Mouse (Mus musculus) liver, embryonic 12.5 days (tissue): ENCODE measurements around the gene Nckap5. TPM values are rescaled to one million over a fixed set of nuclear protein-coding genes. Genes with fewer than 3 reads are reported as not detected.

ENCODE experiments used
- ATAC-seq: fragments of 200-750 bp; cut with Nextera tagmentation; 2 replicates; pipeline ENCODE4 v1.8.0; 2017; ENCODE audit warnings: moderate number of reproducible peaks, mild to moderate bottlenecking, moderate library complexity
- H3K27ac ChIP-seq: fragments of 300-500 bp; sonication (generic); 2 replicates; pipeline ENCODE4 v1.5.1; 2016; ENCODE audit warnings: mild to moderate bottlenecking
- H3K27me3 ChIP-seq: fragments of 300-500 bp; sonication (generic); replicated peaks from 2 replicates; pipeline ENCODE4 v1.6.1; 2016; ENCODE audit warnings: mild to moderate bottlenecking, moderate library complexity
- H3K36me3 ChIP-seq: fragments of 300-500 bp; sonication (generic); 2 replicates; pipeline ENCODE4 v1.6.1; 2016; ENCODE audit warnings: mild to moderate bottlenecking, moderate library complexity
- H3K4me1 ChIP-seq: fragments of 300-500 bp; sonication (generic); 2 replicates; pipeline ENCODE4 v1.6.1; 2016
- H3K4me2 ChIP-seq: fragments of 300-500 bp; sonication (generic); 2 replicates; pipeline ENCODE4 v1.6.1; 2016; ENCODE audit warnings: mild to moderate bottlenecking, moderate library complexity
- H3K4me3 ChIP-seq: fragments of 300-500 bp; sonication (generic); 2 replicates; pipeline ENCODE4 v1.5.1; 2016; ENCODE audit warnings: mild to moderate bottlenecking, moderate library complexity
- H3K9ac ChIP-seq: fragments of 300-500 bp; sonication (generic); 2 replicates; pipeline ENCODE4 v1.6.1; 2016; ENCODE audit warnings: mild to moderate bottlenecking, moderate library complexity
- H3K9me3 ChIP-seq: fragments of 300-500 bp; sonication (generic); replicated peaks from 2 replicates; pipeline ENCODE4 v1.6.1; 2016; ENCODE audit warnings: mild to moderate bottlenecking, moderate library complexity
- WGBS: fragments of 180-500 bp; shearing (Covaris S2); methylation state at CpG from one replicate; pipeline ENCODE4 v1.1.7; 2016; ENCODE audit not compliant: insufficient replicate concordance; 5-methylcytosine and 5-hydroxymethylcytosine counted together
- polyA plus RNA-seq: library from polyadenylated mRNA; unstranded; fragments of >200 nt; fragmentation: Nextera tagmentation; extraction: Ambion mirVana; gene quantifications from 2 replicates; pipeline ENCODE4 v1.2.1, GENCODE M21; 2016

Nckap5 gene
- polyA plus RNA-seq, 1 experiment from 2014 or later, result 0.45 TPM

- Histone ChIP-seq H3K27me3 (no peaks in the 10 kb centered on the region), H3K9ac (no peak overlapping the region), H3K4me3 (no peak overlapping the region), H3K9me3 (no peaks in the 10 kb centered on the region), H3K36me3 (no peaks in the 10 kb centered on the region), H3K4me1 (no peaks in the 10 kb centered on the region), H3K4me2 (no peak overlapping the region), H3K27ac (no peak overlapping the region)
- no peak for ATAC-seq
- whole genome bisulfite sequencing, result 66% methylated on average over 7 of the region's 7 CpGs
Observed at GRCm38 (mm10) chr1:126603771-126604515, 226.7 kb downstream of the Nckap5 start.

GRCm38 (mm10) chr1:126600596-126600995 lies 230.0 kb downstream of the Nckap5 start:
- ATAC-seq, result no peak
- Histone ChIP-seq H3K27ac (no peak overlapping the region), H3K27me3 (no peaks in the 10 kb centered on the region), H3K36me3 (no peaks in the 10 kb centered on the region), H3K4me3 (no peak overlapping the region), H3K4me2 (no peak overlapping the region), H3K9ac (no peak overlapping the region), H3K4me1 (no peaks in the 10 kb centered on the region), H3K9me3 (no peaks in the 10 kb centered on the region)
- WGBS, result 59% methylated on average over 4 of the region's 4 CpGs

- H3K9me3 ChIP-seq, result no peaks in the 10 kb centered on the region
- H3K4me1 ChIP-seq, result 0 out of 2 replicates have a peak, but pooled peaks cover 6% of the 10 kb centered on the region
- H3K9ac ChIP-seq, result no peak overlapping the region
- no peak overlapping the region for H3K4me3 ChIP-seq
- no peak for ATAC-seq
- H3K27ac ChIP-seq, result no peak overlapping the region
- 23% methylated on average over 3 of the region's 3 CpGs for WGBS
- no peaks in the 10 kb centered on the region for H3K27me3 ChIP-seq
- no peaks in the 10 kb centered on the region for H3K36me3 ChIP-seq
- no peak overlapping the region for H3K4me2 ChIP-seq
Observed at GRCm38 (mm10) chr1:126597376-126597775, 233.2 kb downstream of the Nckap5 start.

- 52% methylated on average over 3 of the region's 3 CpGs for WGBS
- Histone ChIP-seq H3K4me1 (0 out of 2 replicates have a peak, but pooled peaks cover 6% of the 10 kb centered on the region), H3K27me3 (no peaks in the 10 kb centered on the region), H3K4me2 (no peak overlapping the region), H3K9me3 (no peaks in the 10 kb centered on the region), H3K4me3 (no peak overlapping the region), H3K27ac (no peak overlapping the region), H3K9ac (no peak overlapping the region), H3K36me3 (no peaks in the 10 kb centered on the region)
- ATAC-seq, result no peak
Observed at GRCm38 (mm10) chr1:126594796-126595195, 235.8 kb downstream of the Nckap5 start.

GRCm38 (mm10) chr1:126593044-126593805 lies 237.4 kb downstream of the Nckap5 start:
- 0 out of 2 replicates have a peak, but pooled peaks cover 6% of the 10 kb centered on the region for H3K4me1 ChIP-seq
- H3K9ac ChIP-seq, result no peak overlapping the region
- H3K27ac ChIP-seq, result no peak overlapping the region
- no peaks in the 10 kb centered on the region for H3K9me3 ChIP-seq
- H3K4me2 ChIP-seq, result no peak overlapping the region
- H3K36me3 ChIP-seq, result no peaks in the 10 kb centered on the region
- ATAC-seq, result no peak; the same call in 1 of the 2 replicates
- WGBS, result 55% methylated on average over 7 of the region's 7 CpGs
- no peaks in the 10 kb centered on the region for H3K27me3 ChIP-seq
- no peak overlapping the region for H3K4me3 ChIP-seq

GRCm38 (mm10) chr1:126590911-126591310 lies 239.7 kb downstream of the Nckap5 start:
- H3K4me1 ChIP-seq, result 0 out of 2 replicates have a peak, but pooled peaks cover 6% of the 10 kb centered on the region
- H3K27ac ChIP-seq, result no peak overlapping the region

GRCm38 (mm10) chr1:126578163-126578562 lies 252.4 kb downstream of the Nckap5 start:
- Histone ChIP-seq H3K27ac (no peak overlapping the region), H3K36me3 (no peaks in the 10 kb centered on the region), H3K9me3 (no peaks in the 10 kb centered on the region), H3K4me2 (no peak overlapping the region), H3K9ac (no peak overlapping the region), H3K4me1 (no peaks in the 10 kb centered on the region), H3K27me3 (no peaks in the 10 kb centered on the region), H3K4me3 (no peak overlapping the region)
- no peak for ATAC-seq

More at GRCm38 (mm10) chr1:126590911-126591310, 239.7 kb downstream of the Nckap5 start:
- Histone ChIP-seq H3K36me3 (no peaks in the 10 kb centered on the region), H3K4me3 (no peak overlapping the region), H3K9me3 (no peaks in the 10 kb centered on the region), H3K9ac (no peak overlapping the region), H3K4me2 (no peak overlapping the region), H3K27me3 (no peaks in the 10 kb centered on the region)
- WGBS, result 66% methylated on average over 3 of the region's 3 CpGs
- ATAC-seq, result no peak

- Histone ChIP-seq H3K4me2 (no peak overlapping the region), H3K27ac (no peak overlapping the region), H3K36me3 (no peaks in the 10 kb centered on the region), H3K9ac (no peak overlapping the region), H3K4me3 (no peak overlapping the region), H3K9me3 (no peaks in the 10 kb centered on the region), H3K27me3 (no peaks in the 10 kb centered on the region), H3K4me1 (no peaks in the 10 kb centered on the region)
- WGBS, result 70% methylated on average over 9 of the region's 9 CpGs
- ATAC-seq, result no peak
Observed at GRCm38 (mm10) chr1:126574295-126574694, 256.3 kb downstream of the Nckap5 start.

GRCm38 (mm10) chr1:126573714-126574113 lies 256.9 kb downstream of the Nckap5 start:
- WGBS, result 64% methylated on average over 3 of the region's 3 CpGs
- no peak overlapping the region for H3K4me2 ChIP-seq
- no peak overlapping the region for H3K9ac ChIP-seq
- H3K4me1 ChIP-seq, result no peaks in the 10 kb centered on the region
- H3K27me3 ChIP-seq, result no peaks in the 10 kb centered on the region
- H3K36me3 ChIP-seq, result no peaks in the 10 kb centered on the region
- ATAC-seq, result no peak
- no peak overlapping the region for H3K27ac ChIP-seq
- H3K9me3 ChIP-seq, result no peaks in the 10 kb centered on the region
- H3K4me3 ChIP-seq, result no peak overlapping the region

GRCm38 (mm10) chr1:126573097-126573496 lies 257.5 kb downstream of the Nckap5 start:
- Histone ChIP-seq H3K27ac (no peak overlapping the region), H3K27me3 (no peaks in the 10 kb centered on the region), H3K9me3 (no peaks in the 10 kb centered on the region), H3K4me2 (no peak overlapping the region), H3K4me1 (no peaks in the 10 kb centered on the region), H3K36me3 (no peaks in the 10 kb centered on the region), H3K9ac (no peak overlapping the region), H3K4me3 (no peak overlapping the region)
- WGBS, result 62% methylated on average over 2 of the region's 2 CpGs
- ATAC-seq, result no peak

GRCm38 (mm10) chr1:126569611-126570238 lies 260.9 kb downstream of the Nckap5 start:
- 47% methylated on average over 6 of the region's 6 CpGs for WGBS
- Histone ChIP-seq H3K9me3 (no peaks in the 10 kb centered on the region), H3K27ac (no peak overlapping the region), H3K27me3 (no peaks in the 10 kb centered on the region), H3K4me2 (no peak overlapping the region), H3K4me1 (no peaks in the 10 kb centered on the region), H3K4me3 (no peak overlapping the region), H3K36me3 (no peaks in the 10 kb centered on the region), H3K9ac (no peak overlapping the region)
- ATAC-seq, result no peak
